Mouse (Mus musculus) liver, embryonic 14.5 days (tissue): ENCODE data around the gene Aldh1l1. TPM values are rescaled to one million over a fixed set of nuclear protein-coding genes. Genes with fewer than 3 reads are reported as not detected.

Experiments
- ATAC-seq: fragments of 200-750 bp; cut with Nextera tagmentation; 2 replicates; pipeline ENCODE4 v1.8.0; 2017; ENCODE audit warnings: moderate number of reproducible peaks, mild to moderate bottlenecking, moderate library complexity; ENCODE audit not compliant: insufficient read depth
- DNase-seq, 3 experiments: peaks; one replicate each; pipeline ENCODE4 v3.0.0-alpha.2; 2012 to 2013; ENCODE audit warnings: low read depth in 3 of 3, low spot score in 3 of 3
- H3K27ac ChIP-seq: fragments of 300-500 bp; sonication (generic); 2 replicates; pipeline ENCODE4 v1.5.1; 2014; ENCODE audit warnings: moderate library complexity, mild to moderate bottlenecking, control low read depth, inconsistent platforms
- H3K27me3 ChIP-seq: fragments of 300-500 bp; sonication (generic); 2 replicates; pipeline ENCODE4 v1.6.1; 2014; ENCODE audit warnings: mild to moderate bottlenecking, low read length, moderate library complexity; ENCODE audit not compliant: control insufficient read depth, insufficient read depth
- H3K36me3 ChIP-seq: fragments of 300-500 bp; sonication (generic); replicated peaks from 2 replicates; pipeline ENCODE4 v1.6.1; 2014; ENCODE audit warnings: low read depth; ENCODE audit not compliant: control insufficient read depth, insufficient read depth
- H3K4me1 ChIP-seq, 2 experiments: fragments of 200-500 bp in 1 of 2; fragments of 300-500 bp in 1 of 2; sonication (generic) in 1 of 2; replicated peaks; 2 replicates each; pipeline ENCODE4 v1.6.1; 2012 to 2014; ENCODE audit warnings: antibody characterized with exemption in 1 of 2, inconsistent platforms in 1 of 2, low read length in 1 of 2; ENCODE audit not compliant: control insufficient read depth in 2 of 2, insufficient read depth in 2 of 2
- H3K4me2 ChIP-seq: fragments of 300-500 bp; sonication (generic); 2 replicates; pipeline ENCODE4 v1.6.1; 2014; ENCODE audit warnings: low read depth, mild to moderate bottlenecking, control low read depth, moderate library complexity
- H3K4me3 ChIP-seq, 2 experiments: fragments of 200-500 bp in 1 of 2; fragments of 300-500 bp in 1 of 2; sonication (generic) in 1 of 2; 2 replicates each; pipeline ENCODE4 v1.5.1; 2012 to 2014; ENCODE audit warnings: low read depth in 2 of 2, low read length in 2 of 2, mild to moderate bottlenecking in 2 of 2, control low read depth in 1 of 2, inconsistent platforms in 1 of 2, moderate library complexity in 1 of 2; ENCODE audit not compliant: insufficient read depth in 1 of 2
- H3K9ac ChIP-seq: fragments of 300-500 bp; sonication (generic); replicated peaks from 2 replicates; pipeline ENCODE4 v1.6.1; 2014; ENCODE audit warnings: mild to moderate bottlenecking, control low read depth, moderate library complexity
- H3K9me3 ChIP-seq: fragments of 300-500 bp; sonication (generic); 2 replicates; pipeline ENCODE4 v1.6.1; 2016; ENCODE audit warnings: low read length, mixed read lengths; ENCODE audit not compliant: control insufficient read depth
- CTCF ChIP-seq: IDR thresholded peaks from 2 replicates; pipeline ENCODE4 v1.5.1; 2016; ENCODE audit warnings: antibody characterized with exemption, low read depth, control low read depth
- EP300 ChIP-seq: IDR thresholded peaks from 2 replicates; pipeline ENCODE4 v1.6.1; 2016; ENCODE audit warnings: antibody characterized with exemption, low read depth
- WGBS: fragments of 180-500 bp; shearing (Covaris S2); extraction: QIAGEN DNeasy Blood & Tissue Kit; methylation state at CpG from one replicate; pipeline ENCODE4 v1.1.7; 2014; ENCODE audit not compliant: insufficient replicate concordance; 5-methylcytosine and 5-hydroxymethylcytosine counted together
- polyA plus RNA-seq, 2 experiments: library from polyadenylated mRNA; depleted of rRNA in 1 of 2; stranded (reverse) in 1 of 2; unstranded in 1 of 2; fragments of >200 nt; fragmentation: Nextera tagmentation in 1 of 2; extraction: Ambion mirVana in 1 of 2; gene quantifications; 2 replicates each; pipeline versions ENCODE4 v1.2.1 to v1.2.3; 2012 to 2014

Gene Aldh1l1
- polyA plus RNA-seq, 2 experiments = 9.2 to 10.6 TPM

GRCm38 (mm10) chr6:90594972-90595371, 108.7 kb downstream of the Aldh1l1 start:
- Histone ChIP-seq H3K27me3 (no peaks in the 10 kb centered on the region), H3K4me3 (no peak overlapping the region), H3K9ac (no peak overlapping the region), H3K27ac (no peak overlapping the region), H3K9me3 (no peaks in the 10 kb centered on the region), H3K36me3 (no peaks in the 10 kb centered on the region), H3K4me2 (no peak overlapping the region), H3K4me1 (no peaks in the 10 kb centered on the region)
- no peak for DNase-seq
- TF ChIP-seq EP300 (no peak), CTCF (no peak)
- whole genome bisulfite sequencing = 64% methylated on average over 1 of the region's 1 CpGs
- no peak for ATAC-seq

GRCm38 (mm10) chr6:90597060-90597459, 110.8 kb downstream of the Aldh1l1 start:
- Histone ChIP-seq H3K27me3 (no peaks in the 10 kb centered on the region), H3K9ac (no peak overlapping the region), H3K9me3 (no peaks in the 10 kb centered on the region), H3K4me1 (peaks cover under 1 to 1% of the 10 kb centered on the region in 2 experiments), H3K27ac (no peak overlapping the region), H3K4me3 (no peak overlapping the region), H3K4me2 (no peak overlapping the region), H3K36me3 (no peaks in the 10 kb centered on the region)
- WGBS = 68% methylated on average over 4 of the region's 4 CpGs
- DNase-seq = no peak
- ATAC-seq = no peak
- TF ChIP-seq EP300 (no peak), CTCF (no peak)

- Histone ChIP-seq H3K4me2 (no peak overlapping the region), H3K27me3 (no peaks in the 10 kb centered on the region), H3K9me3 (no peaks in the 10 kb centered on the region), H3K27ac (no peak overlapping the region), H3K9ac (no peak overlapping the region), H3K4me1 (peaks cover 5 to 6% of the 10 kb centered on the region in 2 experiments), H3K4me3 (no peak overlapping the region), H3K36me3 (no peaks in the 10 kb centered on the region)
- DNase-seq = no peak
- 61% methylated on average over 2 of the region's 2 CpGs for WGBS
- ATAC-seq = no peak
- TF ChIP-seq EP300 (no peak), CTCF (no peak)
Observed at GRCm38 (mm10) chr6:90597592-90597991, 111.4 kb downstream of the Aldh1l1 start.

- no peak for TF ChIP-seq EP300
- TF ChIP-seq CTCF = no peak
- no peaks in the 10 kb centered on the region for H3K36me3 ChIP-seq
- H3K9me3 ChIP-seq = no peaks in the 10 kb centered on the region
- peaks cover 6 to 8% of the 10 kb centered on the region in 2 experiments for H3K4me1 ChIP-seq
- no peaks in the 10 kb centered on the region for H3K27me3 ChIP-seq
- WGBS = 64% methylated on average over 6 of the region's 6 CpGs
- H3K9ac ChIP-seq = no peak overlapping the region
- H3K4me2 ChIP-seq = no peak overlapping the region
- no peak overlapping the region for H3K27ac ChIP-seq
- no peak for DNase-seq
- ATAC-seq = no peak
- no peak overlapping the region for H3K4me3 ChIP-seq
Observed at GRCm38 (mm10) chr6:90598197-90598596, 112.0 kb downstream of the Aldh1l1 start.

GRCm38 (mm10) chr6:90600351-90600750, 114.1 kb downstream of the Aldh1l1 start:
- ATAC-seq = no peak
- no peak overlapping the region for H3K27ac ChIP-seq
- DNase-seq = no peak
- TF ChIP-seq EP300 = no peak
- TF ChIP-seq CTCF = no peak
- no peaks in the 10 kb centered on the region for H3K27me3 ChIP-seq
- no peak overlapping the region for H3K4me2 ChIP-seq
- no peak overlapping the region for H3K4me3 ChIP-seq
- no peaks in the 10 kb centered on the region for H3K36me3 ChIP-seq
- peaks cover 14 to 15% of the 10 kb centered on the region in 2 experiments for H3K4me1 ChIP-seq
- WGBS = 50% methylated on average over 4 of the region's 4 CpGs
- H3K9ac ChIP-seq = no peak overlapping the region
- no peaks in the 10 kb centered on the region for H3K9me3 ChIP-seq
